Mouse (Mus musculus): ENCODE measurements at regions not wholly inside any gene's neighbourhood (a gene's known extent, or its start where the extent isn't known, plus 50 kb on each side); places are given as distances from the start of the nearest gene placed in this dataset.

DNA sequence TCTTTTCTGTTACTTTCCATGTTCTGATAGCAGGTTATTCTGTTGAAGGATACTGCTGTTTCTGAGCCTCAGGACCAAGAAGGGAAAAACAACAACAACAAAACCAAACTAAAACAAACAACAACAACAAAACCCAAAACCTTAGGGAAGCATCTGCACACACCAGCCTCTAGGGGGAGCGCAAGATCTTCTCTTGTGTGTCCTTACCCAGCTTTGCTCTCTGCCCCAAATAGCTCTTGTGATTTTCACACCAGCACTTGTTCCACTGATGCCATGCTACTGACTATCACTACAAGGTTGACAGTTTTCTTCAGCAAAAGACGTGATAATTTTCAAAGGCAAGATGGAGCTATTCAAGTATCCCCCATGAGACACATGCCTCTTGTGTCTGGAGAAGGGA lies 59.8 kb upstream of the Nrg3 start:
- TF ChIP-seq ETS1 (conservative IDR thresholded peaks at IDR 0.05; ENCODE audit: low read depth, low read length) = no peak
- no peak for TF ChIP-seq MXI1 (IDR thresholded peaks at IDR 0.05; ENCODE audit: low read depth, low read length)
- TF ChIP-seq E2F4 (IDR thresholded peaks at IDR 0.05; ENCODE audit: insufficient replicate concordance, low read depth, low read length) = no peak
- no peak for TF ChIP-seq MAFK (IDR thresholded peaks at IDR 0.05; ENCODE audit: insufficient replicate concordance, low read length)
- peak; percentile 33 for TF ChIP-seq RAD21 (IDR thresholded peaks at IDR 0.05; ENCODE audit: low read depth, low read length)
- no peak for TF ChIP-seq ZMIZ1 (IDR thresholded peaks at IDR 0.05; ENCODE audit: low read depth, low read length)
- TF ChIP-seq NRF1 (IDR thresholded peaks at IDR 0.05; ENCODE audit: low read depth, low read length) = no peak
- peak in 1 of 2 experiments; percentile 29; a peak in 1 of 4 replicates for TF ChIP-seq CTCF (conservative IDR thresholded peaks at IDR 0.05 in 1 of 2, IDR thresholded peaks at IDR 0.05 in 1 of 2; ENCODE audit: low read depth in 2 of 2, low read length in 2 of 2)
- DNase-seq (ENCODE audit: extremely low read depth) = no peak

More for the DNA sequence above, 59.8 kb upstream of the Nrg3 start:
- dilution Hi-C loops (cut with MboI; ENCODE audit: extremely low pct_ligation_motif_present, extremely low pct_unique_long_range_greater_than_20kb, low sequenced_read_pairs) (no loop called here), in situ Hi-C loops (cut with MboI; ENCODE audit: low pct_ligation_motif_present, low pct_unique_long_range_greater_than_20kb, low sequenced_read_pairs) (no loop called here)
- Histone ChIP-seq H3K79me2 (replicated peaks; ENCODE audit: control insufficient read depth, extremely low read depth, insufficient read depth, poor library complexity, severe bottlenecking) (no peaks in the 10 kb centered on the region), H3K27ac (ENCODE audit: insufficient read depth, low read depth) (no peak overlapping the region), H3K36me3 (replicated peaks in 1 of 2; ENCODE audit: control insufficient read depth in 1 of 2, insufficient read depth in 1 of 2, low read length in 1 of 2) (no peaks in the 10 kb centered on the region), H3K4me1 (ENCODE audit: control insufficient read depth in 1 of 2, insufficient read depth in 2 of 2) (no peaks in the 10 kb centered on the region), H3K4me2 (ENCODE audit: insufficient read depth, low read depth, poor library complexity, severe bottlenecking) (no peak overlapping the region), H3K27me3 (replicated peaks) (no peaks in the 10 kb centered on the region), H3K4me3 (replicated peaks in 1 of 3; ENCODE audit: low read depth in 2 of 3, low read length in 2 of 3, poor library complexity in 1 of 3) (no peak overlapping the region), H3K9ac (ENCODE audit: insufficient read depth, low read depth) (no peak overlapping the region), H3K9me3 (replicated peaks; ENCODE audit: low read length) (peaks cover 27% of the 10 kb centered on the region)

Measured in CH12.LX (cell line).